Mouse (Mus musculus) cerebellum, postnatal 14 days (tissue): ENCODE results near the gene Nfasc.

Experiments used
- DNase-seq, 2 experiments: peaks; one replicate each; pipeline ENCODE4 v3.0.0; 2021; ENCODE audit warnings: mixed read lengths in 2 of 2

Gene Nfasc

GRCm38 (mm10) chr1:132540701-132541100 lies 200.9 kb downstream of the Nfasc start:
- peak; percentile 36 to 42 for DNase-seq

GRCm38 (mm10) chr1:132537736-132538135 lies 203.9 kb downstream of the Nfasc start:
- DNase-seq: peak; percentile 90 to 91

- peak; percentile 55 to 59 for DNase-seq
Observed at GRCm38 (mm10) chr1:132536416-132536815, 205.2 kb downstream of the Nfasc start.

DNA sequence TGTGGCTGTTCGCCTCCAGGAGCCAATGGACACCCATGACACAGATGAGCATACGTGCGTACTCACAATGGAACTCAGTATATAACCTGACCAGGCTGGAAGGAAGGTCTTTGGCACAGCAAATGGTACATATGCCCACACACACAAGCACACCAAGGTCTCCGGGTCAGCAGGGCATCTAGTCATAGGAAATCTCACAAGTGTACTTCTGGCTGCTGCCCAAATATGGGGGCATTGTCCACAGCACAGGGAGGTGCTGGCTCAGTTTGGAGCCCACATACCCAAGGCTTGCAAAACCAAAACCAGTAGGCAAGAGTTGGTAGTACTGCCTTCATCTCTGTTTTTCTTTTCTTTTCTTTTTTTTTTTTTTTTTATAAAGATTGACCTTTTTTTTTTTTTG lies 206.1 kb downstream of the Nfasc start:
- DNase-seq: peak; percentile 48

DNA sequence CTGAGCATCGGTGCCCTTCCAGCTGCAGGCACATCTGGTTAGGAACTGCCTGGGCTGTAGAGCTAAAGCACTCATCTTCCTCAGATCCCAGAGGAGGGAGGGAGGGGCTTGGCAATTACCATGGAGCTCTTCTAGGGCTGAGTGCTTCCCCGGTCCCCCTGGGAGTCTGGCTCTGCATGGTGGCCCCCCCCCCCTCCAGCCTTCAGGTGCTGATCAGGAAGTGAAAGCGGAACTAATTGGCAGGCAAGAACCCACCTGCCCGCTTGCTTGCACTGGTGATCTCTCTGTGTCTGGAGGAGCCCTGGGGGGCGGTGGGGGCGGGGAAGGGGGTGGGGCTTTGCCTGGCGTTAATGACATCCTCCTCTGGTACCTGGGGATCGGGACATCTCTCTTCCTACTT lies 207.8 kb downstream of the Nfasc start:
- peak in 1 of 2 experiments; percentile 24 for DNase-seq

GRCm38 (mm10) chr1:132532521-132532920 lies 209.1 kb downstream of the Nfasc start:
- DNase-seq: peak; percentile 33 to 51

DNA sequence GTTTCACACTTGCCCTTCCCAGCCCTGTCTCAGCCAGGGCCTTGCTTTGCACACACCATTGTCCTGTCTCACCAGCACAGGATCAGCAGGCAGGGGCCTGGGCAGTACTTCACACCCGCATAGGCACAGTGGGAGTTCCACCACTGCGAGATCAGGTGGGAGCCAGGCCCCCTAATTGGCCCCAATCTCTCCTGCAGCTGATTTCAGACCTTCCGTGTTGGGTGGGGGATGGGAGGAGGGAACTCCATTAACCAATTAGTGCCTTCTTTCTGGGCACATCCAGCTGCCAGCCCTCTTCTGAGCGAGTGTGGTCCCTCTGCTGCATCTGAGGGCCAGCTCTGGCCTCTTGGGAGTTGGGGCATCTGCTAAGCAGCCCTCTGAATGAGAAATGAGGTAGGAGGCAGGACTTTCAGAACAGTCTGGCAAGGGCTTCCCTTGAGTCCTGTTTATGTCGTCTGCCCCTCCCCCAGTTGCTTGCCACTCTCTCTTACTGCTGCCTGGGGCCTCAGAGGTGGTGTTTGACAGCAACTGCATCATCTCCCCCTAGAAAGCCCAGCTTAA lies 210.9 kb downstream of the Nfasc start:
- DNase-seq: peak; percentile 41 to 60

- peak; percentile 89 to 91 for DNase-seq
Observed at GRCm38 (mm10) chr1:132528647-132529334, 212.8 kb downstream of the Nfasc start.

DNA sequence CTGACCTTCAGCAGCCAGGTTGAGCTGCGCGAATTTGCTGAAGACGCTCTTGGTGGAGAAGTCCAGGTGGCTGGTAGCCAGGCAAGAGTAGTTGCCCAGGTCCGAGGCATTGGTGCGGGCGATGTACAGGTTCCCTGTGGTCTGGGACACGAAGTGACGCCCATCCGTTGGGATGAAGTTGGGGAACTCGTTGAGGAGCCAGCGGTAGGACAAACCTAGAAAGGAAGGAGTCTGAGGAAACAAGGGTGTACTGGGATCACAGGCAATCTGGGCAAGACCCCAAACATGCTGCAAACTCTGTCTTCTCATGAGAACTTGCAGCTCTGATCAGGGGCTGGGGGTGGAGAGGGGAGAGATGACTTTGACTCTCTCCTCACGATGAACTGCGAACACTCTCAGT lies 213.5 kb downstream of the Nfasc start:
- DNase-seq: peak; percentile 59 to 62

- peak; percentile 93 to 94 for DNase-seq
Observed at GRCm38 (mm10) chr1:132525832-132526231, 215.8 kb downstream of the Nfasc start.

GRCm38 (mm10) chr1:132523920-132524319 lies 217.7 kb downstream of the Nfasc start:
- peak; percentile 67 to 80 for DNase-seq

DNA sequence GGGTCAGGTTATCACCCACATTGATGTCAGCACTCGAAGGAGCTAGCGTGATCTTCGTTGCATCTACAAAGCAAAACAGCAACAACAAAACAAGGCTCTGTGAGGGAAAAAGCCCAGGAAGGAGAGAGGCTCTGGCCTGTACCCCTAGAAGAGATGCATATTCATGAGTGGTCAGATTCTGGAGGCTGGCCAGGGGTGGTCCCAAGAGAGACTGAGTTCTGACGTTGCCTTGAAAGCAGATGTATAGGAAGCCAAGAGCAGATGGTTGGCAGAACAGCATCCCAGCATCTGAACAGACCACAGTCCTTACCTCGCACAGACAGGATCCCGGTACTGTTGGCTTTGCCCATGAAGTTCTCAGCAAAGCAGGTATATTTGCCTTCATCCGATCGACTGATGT lies 218.5 kb downstream of the Nfasc start:
- DNase-seq: peak; percentile 63 to 74

- DNase-seq: peak; percentile 34 to 55
Observed at GRCm38 (mm10) chr1:132520764-132521163, 220.8 kb downstream of the Nfasc start.

DNA sequence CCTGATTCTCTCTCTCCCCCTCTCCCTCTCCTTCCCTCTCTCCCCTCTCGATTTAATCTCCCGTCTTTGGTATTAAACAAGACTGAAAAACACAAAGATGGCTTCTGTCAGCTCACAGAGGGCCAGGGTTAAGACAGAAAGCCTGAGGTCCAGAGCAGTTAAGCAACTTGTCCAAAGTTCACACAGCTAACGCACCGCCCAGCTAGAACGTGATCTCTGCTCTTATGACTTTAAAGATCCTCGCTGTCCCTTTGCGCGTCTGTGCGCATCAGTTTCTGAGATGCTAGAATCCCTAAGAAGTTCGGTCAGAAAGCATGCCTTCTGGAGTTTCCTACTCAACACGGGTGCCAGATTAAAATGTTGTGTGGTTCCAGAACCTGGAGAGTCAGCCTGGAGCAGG lies 221.9 kb downstream of the Nfasc start:
- no peak for DNase-seq

DNA sequence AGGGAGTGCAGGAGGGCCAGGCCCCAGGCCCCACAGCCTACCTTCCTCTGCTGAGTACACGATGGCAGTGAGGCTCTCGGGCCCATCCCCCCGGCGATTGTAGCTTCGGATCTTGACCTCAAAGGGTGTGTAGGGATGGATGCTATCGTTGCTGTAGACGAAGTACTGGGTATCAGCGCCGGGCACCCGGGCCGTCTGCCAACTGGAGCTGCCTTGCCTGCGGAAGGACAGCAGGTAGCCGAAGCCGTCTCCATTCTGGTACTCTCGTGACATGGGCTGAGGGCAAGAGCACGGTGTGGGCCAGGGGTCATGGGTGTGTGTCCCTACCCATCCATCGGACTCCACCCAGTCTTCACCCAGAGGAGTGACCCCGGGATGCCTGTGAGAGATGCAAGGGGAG lies 223.0 kb downstream of the Nfasc start:
- DNase-seq: peak; percentile 90

DNA sequence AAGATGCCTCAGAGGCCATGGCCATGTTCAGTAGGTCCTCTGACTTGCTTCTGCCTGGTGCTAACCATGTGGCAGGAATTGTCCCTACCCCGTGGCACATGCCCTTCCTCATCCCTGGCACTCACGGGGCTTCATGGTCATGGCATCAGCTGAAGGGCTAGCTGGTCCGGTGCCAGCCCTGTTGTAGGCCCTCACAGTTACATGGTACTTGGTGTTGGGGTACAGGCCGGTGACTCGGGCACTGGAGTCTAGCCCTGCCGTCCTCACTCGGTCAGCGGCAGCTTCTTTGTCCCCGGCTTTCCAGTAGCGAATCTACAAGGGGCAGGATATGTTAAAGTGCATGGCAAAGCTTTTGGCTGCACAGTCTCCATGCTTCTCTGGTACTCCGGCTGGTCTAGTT lies 224.8 kb downstream of the Nfasc start:
- peak; percentile 30 to 50 for DNase-seq

GRCm38 (mm10) chr1:132515339-132515738 lies 226.3 kb downstream of the Nfasc start:
- DNase-seq: peak in 1 of 2 experiments; percentile 13
